Mouse (Mus musculus) bone marrow, adult 2 months (tissue): ENCODE results near the gene Wwc2.

Experiments
- CTCF ChIP-seq: fragments of 200-500 bp; IDR thresholded peaks from 2 replicates; pipeline ENCODE4 v1.5.1; 2011; ENCODE audit warnings: low read length, control low read depth; ENCODE audit not compliant: control insufficient read depth, insufficient read depth
- POLR2A ChIP-seq: fragments of 200-500 bp; IDR thresholded peaks from 2 replicates; pipeline ENCODE4 v1.6.1; 2011; ENCODE audit warnings: low read depth, mild to moderate bottlenecking, control low read depth, low read length, borderline replicate concordance; ENCODE audit not compliant: control insufficient read depth

DNA sequence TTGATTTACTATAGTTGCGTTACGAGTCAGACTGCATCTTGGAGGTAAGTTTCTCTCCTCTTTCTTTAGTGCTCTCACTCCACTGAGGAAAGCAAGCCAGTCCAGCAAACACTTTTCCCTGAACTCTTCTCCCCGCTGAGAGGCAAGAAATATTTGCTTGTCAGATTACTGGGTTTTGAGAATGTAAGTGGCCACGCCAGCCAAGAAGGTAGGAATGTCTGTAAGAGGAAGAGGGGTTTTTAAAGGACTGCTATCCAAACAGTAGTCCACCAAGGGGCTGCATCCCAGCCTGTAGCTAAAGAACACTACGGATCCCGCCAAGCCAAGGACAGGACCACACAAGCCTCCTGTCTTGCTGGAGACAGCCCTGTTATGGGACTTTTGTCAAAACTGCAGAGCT is 65.8 kb downstream of the Wwc2 start:
- TF ChIP-seq CTCF (no peak), POLR2A (no peak)
